Mouse (Mus musculus) v-Abl transformed pro-B cells (cell line): ENCODE data around the gene Zcchc18.

ENCODE experiments used
- in situ Hi-C, 2 experiments: fragments of 400-800 bp; cut with MboI; formaldehyde crosslinking; loops; one replicate each; pipeline ENCODE4 v1.15.1; 2025; ENCODE audit not compliant: unreplicated experiment in 2 of 2

Gene Zcchc18

DNA sequence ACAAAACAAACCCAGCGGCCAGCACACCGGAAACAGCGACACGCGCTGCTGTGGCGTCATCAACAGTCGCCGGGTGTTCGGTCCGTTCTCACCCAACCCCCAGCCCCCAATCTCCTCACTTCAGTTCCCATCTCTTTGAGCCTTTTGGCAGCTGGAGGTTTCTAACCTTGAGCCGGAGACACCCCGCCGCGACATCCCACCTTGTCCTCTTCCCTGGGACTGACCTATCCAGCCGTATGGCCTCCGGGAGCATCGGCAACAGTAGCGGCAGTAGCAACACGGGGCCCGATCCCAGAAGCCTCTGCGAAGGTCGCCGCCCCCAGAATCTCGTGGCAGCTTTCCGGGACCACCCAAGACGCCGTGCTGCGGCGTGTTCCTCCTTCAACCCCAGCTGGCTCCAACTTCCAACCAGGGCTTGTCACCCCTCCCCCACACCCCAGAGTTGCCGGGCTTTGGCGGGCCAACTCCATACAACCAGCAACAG, 45.1 kb downstream of the Zcchc18 start, which contains the start of gene Slc25a53:
Gene Slc25a53, minus strand, starts transcription at position 303 of the 484 bp plus-strand sequence.
- in situ Hi-C loops = no loop called here

DNA sequence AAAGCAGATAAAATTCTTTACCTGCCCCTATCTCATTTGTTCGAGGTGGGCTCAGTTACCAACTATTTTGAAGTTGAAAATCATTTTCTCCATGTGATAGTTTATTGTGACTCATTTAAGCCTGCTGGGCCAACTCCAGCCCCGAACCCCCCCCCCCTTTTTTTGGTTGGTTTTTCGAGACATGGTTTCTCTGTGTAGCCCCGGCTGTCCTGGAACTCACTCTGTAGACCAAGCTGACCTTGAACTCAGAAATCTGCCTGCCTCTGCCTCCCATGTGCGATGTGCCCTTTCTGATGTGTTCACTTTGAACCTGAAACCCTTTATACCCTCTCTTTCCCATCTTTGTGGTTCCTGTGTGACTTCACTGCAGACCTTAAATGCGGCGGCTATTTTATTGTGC, 45.5 kb downstream of the Zcchc18 start:
- in situ Hi-C loops = no loop called here
